In genomic region chr14:20729871-20730270, GRCm38 (mm10) we compare ENCODE assay signal across 21 mouse cellular contexts.
"Had no signal": no experiment of that assay in that cellular context is flagged by ENCODE, and none has a peak within 500 bp of the region (broad histone marks: within the 10 kb centered on the region; RNA-seq: fewer than 3 reads in every experiment).

No protein-coding gene starts in this region.

- DNase-seq: kidney, adult 18-20 months; kidney, postnatal 36 days; left cerebral cortex, postnatal 4 days; lung, adult 2 months; lung, postnatal 14 days; lung, postnatal 4 days; right cerebral cortex, adult 18-20 months; right cerebral cortex, postnatal 14 days; right cerebral cortex, postnatal 4 days; thymus, adult 2 months; thymus, postnatal 14 days; thymus, postnatal 4 days had no signal

- H3K4me2 ChIP-seq: limb, embryonic 12.5 days; limb, embryonic 15.5 days; liver, embryonic 12.5 days; midbrain, embryonic 13.5 days; neural tube, embryonic 13.5 days had no signal

- H3K9me3 ChIP-seq: limb, embryonic 12.5 days; limb, embryonic 15.5 days; liver, embryonic 12.5 days; midbrain, embryonic 13.5 days; neural tube, embryonic 13.5 days had no signal

- H3K4me3 ChIP-seq: limb, embryonic 12.5 days; limb, embryonic 15.5 days; liver, embryonic 12.5 days; midbrain, embryonic 13.5 days; myocyte; neural tube, embryonic 13.5 days had no signal

- ATAC-seq: liver, embryonic 12.5 days; midbrain, embryonic 13.5 days; midbrain, embryonic 16.5 days had no signal

- H3K27ac ChIP-seq: kidney, postnatal 0 days; limb, embryonic 12.5 days; limb, embryonic 15.5 days; midbrain, embryonic 13.5 days; neural tube, embryonic 13.5 days; stomach, postnatal 0 days had no signal

- H3K27me3 ChIP-seq: limb, embryonic 12.5 days; limb, embryonic 15.5 days; liver, embryonic 12.5 days; midbrain, embryonic 13.5 days; neural tube, embryonic 13.5 days had no signal

- H3K9ac ChIP-seq: limb, embryonic 12.5 days; limb, embryonic 15.5 days; liver, embryonic 12.5 days; midbrain, embryonic 13.5 days; neural tube, embryonic 13.5 days had no signal
